Mouse (Mus musculus): ENCODE results near the gene Fxyd2.

Gene Fxyd2

DNA sequence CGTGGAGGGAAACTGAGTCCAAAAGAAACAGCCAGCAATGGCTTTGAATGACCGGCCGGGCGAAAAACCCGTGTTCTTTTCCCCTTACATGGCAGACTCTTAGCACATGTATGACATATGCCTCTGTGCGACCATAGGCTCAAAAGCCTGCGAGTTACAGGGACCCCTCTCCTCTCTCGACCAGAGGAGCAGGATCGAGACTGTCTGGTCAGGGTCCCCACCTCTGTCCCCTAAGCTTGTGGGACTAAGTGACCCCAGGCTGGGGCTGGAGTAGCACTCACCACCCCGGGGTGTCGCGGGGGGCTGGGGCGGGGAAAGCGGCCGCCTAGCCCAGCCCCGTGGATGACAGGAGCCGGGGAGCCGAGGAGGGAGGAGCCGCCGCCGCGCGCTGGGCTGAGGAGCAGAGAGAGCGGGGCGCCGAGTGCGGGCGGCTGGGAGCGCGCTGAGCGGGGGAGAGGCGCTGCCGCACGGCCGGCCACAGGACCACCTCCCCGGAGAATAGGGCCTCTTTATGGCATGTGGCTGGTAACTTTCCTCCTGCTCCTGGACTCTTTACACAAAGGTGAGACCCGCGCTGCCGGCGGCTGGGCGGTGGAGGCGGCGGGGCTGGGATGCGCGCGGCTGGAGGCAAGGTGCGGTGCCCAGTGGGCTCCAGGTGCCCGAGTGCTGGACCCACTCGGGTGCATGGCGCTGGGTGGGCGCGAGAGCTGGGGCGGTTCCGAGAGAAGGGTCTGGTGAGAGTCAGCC, 30.7 kb downstream of the Fxyd2 start:
- DNase-seq = no peak

DNA sequence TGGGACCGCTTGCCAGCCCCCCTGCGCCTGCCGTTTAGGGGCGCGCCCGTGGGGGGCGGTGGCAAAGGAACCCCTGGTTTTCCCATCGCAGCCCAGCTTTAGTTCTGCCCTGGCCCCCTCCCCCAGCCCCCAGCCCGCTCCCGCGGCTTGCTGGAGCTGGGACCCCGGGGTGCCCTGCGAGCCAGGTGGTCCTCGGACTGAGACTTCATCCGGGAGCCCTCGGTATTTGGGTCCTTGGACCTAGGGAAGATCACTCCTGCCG, 31.2 kb downstream of the Fxyd2 start:
- no peak for DNase-seq

DNA sequence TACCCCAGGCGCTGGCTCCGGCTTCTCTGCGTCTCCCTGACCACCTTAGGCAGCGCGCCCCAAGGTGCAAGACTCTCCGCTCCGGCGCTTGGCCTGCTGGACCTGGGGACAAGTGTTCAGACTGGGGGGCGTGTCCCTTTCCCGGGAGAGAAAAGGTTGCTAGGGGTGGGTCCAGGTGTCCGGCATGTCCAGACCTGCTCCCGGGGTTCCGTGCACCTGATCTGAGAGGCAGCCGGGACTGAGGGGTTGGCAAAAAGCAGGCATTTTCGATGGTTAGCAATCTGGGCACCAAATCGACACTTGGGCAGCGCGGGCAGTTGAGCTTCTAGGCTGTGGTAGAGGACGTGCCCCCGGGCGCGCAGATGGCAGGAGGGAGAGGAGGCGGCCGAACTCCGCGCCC, 31.7 kb downstream of the Fxyd2 start:
- no peak for DNase-seq

DNA sequence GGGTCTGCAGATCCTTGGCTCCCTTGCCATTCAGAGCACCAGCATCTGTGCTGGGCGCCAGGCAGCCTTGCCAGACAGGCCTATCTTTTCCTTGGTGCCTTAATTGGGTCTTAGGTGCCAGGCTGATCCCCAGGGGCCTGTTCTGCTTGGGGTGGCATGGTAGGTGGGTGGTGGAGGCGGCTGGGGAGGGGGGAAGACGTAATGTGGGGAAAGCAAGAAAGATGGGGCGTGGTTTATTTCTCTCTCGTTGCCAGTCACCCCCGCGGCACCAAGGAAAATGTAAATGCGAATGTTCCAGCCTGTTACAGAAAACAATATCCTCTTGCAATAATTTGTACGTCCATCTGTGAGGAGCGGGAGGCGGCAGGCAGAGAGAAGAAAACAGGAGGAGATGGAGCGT, 33.2 kb downstream of the Fxyd2 start:
- no peak for DNase-seq

DNA sequence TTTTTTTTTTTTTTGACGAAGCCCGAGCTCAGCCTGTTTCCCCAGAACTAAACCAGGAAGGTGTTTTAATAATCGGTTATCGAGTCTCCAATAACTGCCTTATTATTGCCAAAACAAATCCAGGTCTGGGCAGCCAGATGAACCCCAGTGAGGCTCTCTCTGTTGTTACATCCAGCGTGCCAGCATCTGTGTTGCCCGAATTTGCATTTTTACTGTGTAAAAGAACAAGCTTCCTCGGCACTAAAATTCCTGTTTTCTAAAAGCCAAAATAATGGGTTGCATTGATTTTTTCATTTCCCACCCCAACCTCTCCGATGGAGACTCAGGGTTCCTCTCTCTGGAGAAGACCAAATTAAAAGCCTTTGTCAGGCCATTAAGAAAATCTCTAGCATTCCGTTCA, 33.6 kb downstream of the Fxyd2 start:
- no peak for DNase-seq

DNA sequence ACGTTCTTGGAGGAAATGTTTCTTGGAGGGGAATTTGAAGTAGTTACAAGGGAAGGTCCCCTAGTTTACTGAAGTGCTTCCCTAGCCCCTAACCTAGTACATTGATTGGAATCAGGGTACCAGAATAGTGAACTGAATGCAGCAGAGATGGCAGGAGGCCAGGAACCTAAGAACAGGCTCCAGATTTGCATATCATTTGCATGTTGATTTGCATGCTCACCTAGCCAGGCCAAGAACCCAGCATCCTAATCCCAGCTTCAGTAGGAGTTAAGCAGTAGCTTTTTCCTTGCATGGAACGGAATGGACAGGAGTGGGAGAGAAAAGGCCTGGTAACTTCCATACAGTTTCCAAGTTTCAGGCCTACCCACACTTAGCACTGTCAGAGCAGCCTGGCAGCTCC, 34.7 kb downstream of the Fxyd2 start:
- DNase-seq = no peak

DNA sequence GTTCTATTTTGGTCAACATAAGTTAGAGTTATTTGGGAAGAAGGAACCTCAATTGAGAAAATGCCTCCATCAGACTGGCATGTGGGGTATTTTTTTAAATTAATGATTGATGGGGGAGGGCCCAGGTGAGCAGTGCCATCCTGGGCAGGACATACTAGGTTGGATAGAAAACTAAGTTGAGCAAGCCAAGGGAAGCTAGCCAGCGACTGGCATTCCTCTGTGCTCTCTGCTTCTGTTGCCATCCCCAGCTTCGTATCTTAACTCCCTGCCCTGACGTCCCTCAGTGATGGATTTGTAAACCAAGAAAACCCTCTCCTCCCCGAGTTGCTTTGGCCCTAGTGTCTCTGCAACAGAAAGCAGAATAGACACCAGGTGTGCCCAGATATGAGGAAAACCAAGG, 39.6 kb downstream of the Fxyd2 start:
- DNase-seq = no peak

DNA sequence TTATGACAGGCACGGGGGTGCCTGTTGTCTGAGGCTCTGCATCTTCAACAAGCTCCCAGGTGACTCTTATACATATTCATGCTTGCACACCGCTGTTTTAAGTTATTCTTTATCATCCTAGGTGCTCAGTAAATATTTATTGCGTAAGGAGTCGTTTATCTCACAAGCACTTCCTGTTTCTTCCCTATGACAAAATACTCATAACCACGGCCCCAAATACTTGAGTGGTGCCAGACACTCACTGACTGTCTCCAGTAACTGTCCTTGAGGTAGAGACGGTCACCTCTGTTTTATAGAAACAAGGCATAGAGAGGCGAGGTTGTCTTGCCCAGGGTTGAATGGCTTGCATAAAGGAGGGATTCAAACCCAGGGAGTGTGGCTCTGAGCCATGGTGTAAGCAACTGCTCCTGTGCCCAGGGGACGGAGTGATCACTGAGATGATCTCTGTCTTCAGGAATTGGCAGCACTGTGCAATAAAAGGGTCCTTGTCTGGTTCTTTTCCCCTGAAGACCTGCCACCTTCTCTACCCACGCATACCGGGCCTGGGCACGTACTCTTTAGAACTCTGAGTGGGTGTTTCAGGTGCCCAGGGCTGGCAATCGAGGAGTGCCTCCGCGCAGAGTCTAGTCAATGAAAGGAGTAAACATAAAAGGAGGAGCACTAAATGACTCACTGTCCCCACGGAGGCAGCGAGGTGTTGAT, 40.8 kb downstream of the Fxyd2 start:
- no peak for DNase-seq

DNA sequence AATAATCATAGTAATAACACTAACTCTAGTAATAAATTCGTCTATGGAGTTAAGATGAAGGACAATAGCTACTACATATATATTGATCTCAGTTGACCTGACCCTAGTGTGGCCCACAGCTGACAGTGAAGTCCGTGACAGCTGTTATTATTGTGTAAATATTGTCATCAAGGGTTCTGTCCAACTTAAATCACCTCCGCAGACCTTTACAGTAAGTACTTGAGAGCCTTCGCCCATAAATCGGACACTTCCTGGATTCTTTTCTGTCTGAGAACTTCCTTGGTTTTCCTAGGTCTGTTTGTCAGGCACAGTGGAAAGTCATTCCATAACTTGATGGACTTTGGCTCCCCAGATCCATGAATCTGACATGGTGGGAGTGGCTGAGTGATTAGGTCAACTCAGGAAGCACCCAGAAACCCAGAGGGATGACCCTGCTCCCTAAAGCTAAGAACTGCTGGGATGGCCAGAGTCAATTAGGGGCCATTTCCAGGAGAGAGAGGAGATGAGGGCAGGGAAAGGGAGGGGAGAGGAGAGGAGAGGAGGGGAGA, 44.9 kb downstream of the Fxyd2 start:
- no peak for DNase-seq

DNA sequence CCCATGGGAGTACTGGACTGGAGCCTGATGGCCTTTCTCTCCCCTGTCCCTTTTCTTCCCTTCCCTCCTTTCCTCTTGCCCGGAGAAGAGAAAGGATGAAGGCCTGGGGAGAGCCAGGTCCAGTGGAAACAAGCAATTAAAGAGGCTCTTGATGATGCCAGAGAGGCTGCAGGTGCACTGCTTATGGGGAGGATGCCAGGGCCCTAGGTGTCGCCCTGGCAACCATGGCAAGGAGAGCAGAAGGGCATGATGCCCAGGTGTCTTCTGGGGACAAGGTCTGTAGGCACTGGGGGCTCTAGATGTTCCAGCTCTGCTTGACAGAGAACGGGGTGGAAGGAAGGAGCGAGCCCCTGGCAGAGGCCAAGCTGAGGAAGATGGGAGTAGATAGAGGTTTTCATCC, 50.2 kb downstream of the Fxyd2 start:
- no peak for DNase-seq

DNA sequence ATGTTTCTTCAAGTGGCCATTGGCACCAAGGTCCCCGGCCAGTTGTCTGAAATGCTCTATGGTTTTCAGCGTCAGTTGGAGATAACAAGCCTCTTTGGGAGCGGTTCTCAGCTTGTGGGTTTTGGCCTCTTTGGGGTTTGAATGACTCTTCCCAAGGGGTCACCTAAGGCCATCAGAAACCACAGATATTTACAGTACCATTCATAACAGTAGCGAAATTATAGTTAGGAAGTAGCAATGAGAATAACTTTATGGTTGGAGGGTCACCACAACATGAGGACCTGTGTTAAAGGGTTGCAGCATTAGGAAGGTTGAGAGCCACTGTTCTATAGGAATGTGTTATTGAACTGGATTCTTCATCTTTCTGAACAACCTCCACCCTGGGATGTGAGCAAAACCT, 51.9 kb downstream of the Fxyd2 start:
- DNase-seq = no peak

DNA sequence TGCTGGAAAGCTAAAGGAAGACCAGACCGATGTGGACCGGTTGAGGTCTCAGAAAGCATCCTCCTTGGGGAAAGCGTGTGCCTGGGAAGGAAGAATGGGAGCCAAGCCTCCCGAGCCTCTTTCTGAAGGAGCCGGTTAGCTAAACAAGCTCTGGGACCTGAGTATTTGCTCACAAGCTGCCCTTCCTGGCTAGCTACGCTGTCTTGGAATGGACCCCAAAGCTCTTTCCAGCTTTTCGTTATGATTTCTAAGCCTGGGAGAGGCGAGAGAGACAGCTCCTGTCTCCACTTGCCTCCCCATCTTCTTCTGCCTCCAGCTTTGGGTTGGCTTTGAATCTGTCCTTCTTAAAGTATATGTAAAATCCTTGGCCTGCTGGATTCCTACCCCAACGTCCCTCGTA, 54.6 kb downstream of the Fxyd2 start:
- DNase-seq = no peak

DNA sequence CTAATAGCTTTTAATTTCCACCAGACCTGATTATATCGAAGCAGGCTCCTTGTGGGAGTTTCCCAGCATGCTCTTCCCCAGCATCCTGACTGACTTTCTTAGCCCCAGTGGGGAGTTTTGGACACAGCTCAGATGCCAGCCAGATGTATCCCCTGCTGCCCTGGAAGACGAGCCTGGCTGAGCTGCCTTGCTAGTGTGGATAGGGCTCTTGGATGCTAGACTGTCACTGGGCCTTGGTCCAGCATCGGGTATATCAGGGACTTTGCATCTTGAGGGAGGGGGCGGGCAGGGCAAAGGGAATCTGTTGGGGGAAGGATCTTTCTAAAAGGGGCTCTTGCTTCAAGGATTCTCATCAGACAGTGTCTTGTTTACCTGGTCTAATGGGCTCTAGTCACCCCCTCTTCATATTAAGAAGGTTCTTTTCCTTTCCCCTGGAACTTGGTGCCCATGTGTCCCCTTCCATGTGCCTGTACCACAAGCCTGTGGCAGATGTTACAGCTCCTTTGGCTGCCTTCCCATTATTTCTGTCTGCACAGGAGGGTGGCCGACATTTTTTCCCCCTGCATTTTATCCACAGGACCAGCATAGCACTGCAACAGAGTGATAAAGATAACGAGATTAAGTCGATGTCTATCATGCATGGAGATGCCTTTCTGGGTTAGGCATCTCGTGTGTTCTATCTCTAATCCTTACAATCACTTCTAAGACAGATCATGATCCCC, 55.6 kb downstream of the Fxyd2 start:
- no peak for DNase-seq

DNA sequence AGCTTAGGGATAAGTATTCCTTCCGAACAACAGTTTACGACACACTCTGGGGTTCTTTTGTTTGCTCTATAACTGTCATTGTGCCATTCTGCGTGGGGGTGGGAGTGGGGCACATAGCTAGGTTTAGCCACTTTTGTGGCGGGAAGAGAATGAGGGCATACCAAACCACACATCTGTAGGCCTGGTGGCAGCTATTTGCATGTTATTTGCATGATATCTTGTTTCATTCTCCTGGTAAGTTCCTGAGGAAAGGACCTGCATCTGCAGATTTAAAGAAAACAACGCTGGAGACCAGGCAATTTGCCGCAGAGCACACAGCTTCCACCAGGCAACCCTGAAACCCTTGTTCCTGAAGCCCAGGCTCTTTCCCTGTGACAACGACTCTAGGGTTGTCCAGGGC, 57.7 kb downstream of the Fxyd2 start:
- DNase-seq = no peak

DNA sequence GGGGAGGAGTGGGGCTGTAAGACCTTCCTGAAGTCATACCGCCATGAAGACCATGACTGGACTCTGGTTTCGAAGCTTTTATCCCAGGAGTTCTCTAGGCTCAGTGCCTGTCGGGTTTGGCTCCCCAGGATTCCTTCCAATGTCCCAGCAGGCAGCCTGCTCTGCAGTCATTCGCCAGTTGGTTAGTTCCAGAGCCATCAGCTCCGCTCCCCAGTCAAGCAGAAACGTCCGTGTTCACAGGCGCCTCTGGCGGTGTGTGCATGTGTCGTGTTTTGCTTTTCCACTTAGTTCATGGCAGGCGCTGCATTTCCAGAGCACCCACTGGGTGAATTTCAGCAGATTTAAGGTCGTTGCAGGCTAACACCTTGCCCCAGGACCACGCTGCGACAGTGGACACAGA, 58.9 kb downstream of the Fxyd2 start:
- DNase-seq = no peak
